Mouse (Mus musculus) MEL (cell line): ENCODE results near the gene Mpz. TPM values are rescaled to one million over a fixed set of nuclear protein-coding genes. Genes with fewer than 3 reads are reported as not detected.

Experiments used
- DNase-seq: peaks from one replicate; pipeline ENCODE4 v3.0.0; 2011; ENCODE audit warnings: low read depth, low spot score
- H3K27ac ChIP-seq: 2 replicates; pipeline ENCODE4 v1.5.1; 2012; ENCODE audit warnings: low read depth, mild to moderate bottlenecking, control low read depth, low read length, moderate library complexity; ENCODE audit not compliant: control insufficient read depth
- H3K27me3 ChIP-seq, 2 experiments: fragments of 150-350 bp in 1 of 2; sonication (generic) in 1 of 2; 2 replicates each; pipeline ENCODE4 v1.6.1; 2012; ENCODE audit warnings: low read length in 2 of 2, mild to moderate bottlenecking in 2 of 2, improper control_type of control experiment in 1 of 2, moderate library complexity in 1 of 2; ENCODE audit not compliant: insufficient read depth in 2 of 2, control insufficient read depth in 1 of 2
- H3K36me3 ChIP-seq, 2 experiments: 2 replicates each; pipeline ENCODE4 v1.6.1; 2012 to 2014; ENCODE audit warnings: low read length in 2 of 2, improper control_type of control experiment in 1 of 2, inconsistent platforms in 1 of 2, mild to moderate bottlenecking in 1 of 2; ENCODE audit not compliant: insufficient read depth in 2 of 2, control insufficient read depth in 1 of 2
- H3K4me1 ChIP-seq, 2 experiments: fragments of 150-350 bp in 1 of 2; sonication (generic) in 1 of 2; 2 replicates each; pipeline ENCODE4 v1.6.1; 2012; ENCODE audit warnings: low read length in 2 of 2, improper control_type of control experiment in 1 of 2, mild to moderate bottlenecking in 1 of 2; ENCODE audit not compliant: insufficient read depth in 2 of 2, control insufficient read depth in 1 of 2
- H3K4me3 ChIP-seq, 2 experiments: fragments of 150-350 bp in 1 of 2; sonication (generic) in 1 of 2; 2 replicates each; pipeline ENCODE4 v1.5.1; 2012; ENCODE audit warnings: low read depth in 2 of 2, low read length in 2 of 2, mild to moderate bottlenecking in 2 of 2, moderate library complexity in 2 of 2, control low read depth in 1 of 2, improper control_type of control experiment in 1 of 2; ENCODE audit not compliant: control insufficient read depth in 1 of 2, insufficient read depth in 1 of 2
- H3K79me2 ChIP-seq: 2 replicates; pipeline ENCODE4 v1.6.1; 2012; ENCODE audit warnings: mild to moderate bottlenecking, low read length, moderate library complexity; ENCODE audit not compliant: control insufficient read depth, poor library complexity, insufficient read depth
- H3K9ac ChIP-seq: 2 replicates; pipeline ENCODE4 v1.6.1; 2012; ENCODE audit warnings: low read depth, mild to moderate bottlenecking, control low read depth, low read length, moderate library complexity; ENCODE audit not compliant: control insufficient read depth, poor library complexity, severe bottlenecking
- H3K9me3 ChIP-seq: fragments of 150-350 bp; sonication (generic); replicated peaks from 2 replicates; pipeline ENCODE4 v1.6.1; 2012; ENCODE audit warnings: mild to moderate bottlenecking, low read length, improper control_type of control experiment, moderate library complexity; ENCODE audit not compliant: insufficient read depth
- CHD1 ChIP-seq: IDR thresholded peaks from 2 replicates; pipeline ENCODE4 v1.6.1; 2012; ENCODE audit warnings: low read depth, mild to moderate bottlenecking, inconsistent platforms, low read length, improper control_type of control experiment
- CHD2 ChIP-seq: IDR thresholded peaks from 2 replicates; pipeline ENCODE4 v1.6.1; 2011; ENCODE audit warnings: low read length, improper control_type of control experiment
- ELF1 ChIP-seq: IDR thresholded peaks from 2 replicates; pipeline ENCODE4 v1.6.1; 2014; ENCODE audit warnings: low read depth, mild to moderate bottlenecking, inconsistent platforms, low read length, improper control_type of control experiment, moderate library complexity
- ETS1 ChIP-seq: IDR thresholded peaks from 2 replicates; pipeline ENCODE4 v1.6.1; 2012; ENCODE audit warnings: low read depth, mild to moderate bottlenecking, inconsistent platforms, low read length, improper control_type of control experiment, moderate library complexity
- GABPA ChIP-seq: IDR thresholded peaks from 2 replicates; pipeline ENCODE4 v1.6.1; 2012; ENCODE audit warnings: low read depth, mild to moderate bottlenecking, inconsistent platforms, low read length, improper control_type of control experiment, moderate library complexity
- GATA1 ChIP-seq: IDR thresholded peaks from 2 replicates; pipeline ENCODE4 v1.6.1; 2011; ENCODE audit warnings: low read depth, low read length, improper control_type of control experiment
- HCFC1 ChIP-seq: IDR thresholded peaks from 2 replicates; pipeline ENCODE4 v1.6.1; 2012; ENCODE audit warnings: low read depth, mild to moderate bottlenecking, inconsistent platforms, low read length, improper control_type of control experiment, moderate library complexity
- JUND ChIP-seq: IDR thresholded peaks from 2 replicates; pipeline ENCODE4 v1.6.1; 2011; ENCODE audit warnings: low read depth, mild to moderate bottlenecking, improper control_type of control experiment, low read length
- KAT2A ChIP-seq: conservative IDR thresholded peaks from 2 replicates; pipeline ENCODE4 v1.6.1; 2012; ENCODE audit warnings: low read depth, low read length, improper control_type of control experiment, inconsistent platforms
- MEF2A ChIP-seq: IDR thresholded peaks from 2 replicates; pipeline ENCODE4 v1.6.1; 2014; ENCODE audit warnings: low read depth, mild to moderate bottlenecking, inconsistent platforms, low read length, improper control_type of control experiment; ENCODE audit not compliant: poor library complexity, insufficient replicate concordance, severe bottlenecking; ENCODE audit errors: extremely low read depth
- MXI1 ChIP-seq: IDR thresholded peaks from 2 replicates; pipeline ENCODE4 v1.6.1; 2011; ENCODE audit warnings: mild to moderate bottlenecking, low read depth, low read length, improper control_type of control experiment
- NELFE ChIP-seq: IDR thresholded peaks from 2 replicates; pipeline ENCODE4 v1.6.1; 2011; ENCODE audit warnings: low read depth, low read length, improper control_type of control experiment
- POLR2A ChIP-seq, 2 experiments: IDR thresholded peaks; 2 replicates each; pipeline ENCODE4 v1.6.1; 2011 to 2012; ENCODE audit warnings: low read length in 2 of 2, mild to moderate bottlenecking in 2 of 2, control low read depth in 1 of 2, improper control_type of control experiment in 1 of 2, low read depth in 1 of 2, moderate library complexity in 1 of 2; ENCODE audit not compliant: control insufficient read depth in 1 of 2, insufficient read depth in 1 of 2, poor library complexity in 1 of 2
- RAD21 ChIP-seq: IDR thresholded peaks from 2 replicates; pipeline ENCODE4 v1.6.1; 2011; ENCODE audit warnings: mild to moderate bottlenecking, low read depth, low read length, improper control_type of control experiment
- SIN3A ChIP-seq: IDR thresholded peaks from 2 replicates; pipeline ENCODE4 v1.6.1; 2012; ENCODE audit warnings: low read length, improper control_type of control experiment, inconsistent platforms
- TAL1 ChIP-seq: IDR thresholded peaks from 2 replicates; pipeline ENCODE4 v1.6.1; 2012; ENCODE audit warnings: mild to moderate bottlenecking, inconsistent platforms, low read length, moderate library complexity, mixed read lengths
- TBP ChIP-seq: IDR thresholded peaks from 2 replicates; pipeline ENCODE4 v1.8.0; 2011; ENCODE audit warnings: low read depth, low read length, improper control_type of control experiment
- TCF12 ChIP-seq: IDR thresholded peaks from 2 replicates; pipeline ENCODE4 v1.6.1; 2014; ENCODE audit warnings: low read depth, mild to moderate bottlenecking, inconsistent platforms, low read length, improper control_type of control experiment, moderate library complexity
- UBTF ChIP-seq: IDR thresholded peaks from 2 replicates; pipeline ENCODE4 v1.6.1; 2012; ENCODE audit warnings: low read depth, mild to moderate bottlenecking, inconsistent platforms, low read length, improper control_type of control experiment, moderate library complexity, borderline replicate concordance; ENCODE audit not compliant: insufficient read depth
- USF1 ChIP-seq: IDR thresholded peaks from 2 replicates; pipeline ENCODE4 v1.6.1; 2014; ENCODE audit warnings: low read depth, mild to moderate bottlenecking, inconsistent platforms, low read length, improper control_type of control experiment, moderate library complexity
- USF2 ChIP-seq, 2 experiments: IDR thresholded peaks; 2 replicates each; pipeline ENCODE4 v1.6.1; 2011 to 2012; ENCODE audit warnings: improper control_type of control experiment in 2 of 2, low read length in 2 of 2, borderline replicate concordance in 1 of 2, inconsistent platforms in 1 of 2, low read depth in 1 of 2, mild to moderate bottlenecking in 1 of 2; ENCODE audit not compliant: insufficient read depth in 1 of 2
- ZKSCAN1 ChIP-seq: IDR thresholded peaks from 2 replicates; pipeline ENCODE4 v1.6.1; 2012; ENCODE audit warnings: low read depth, mild to moderate bottlenecking, inconsistent platforms, low read length, improper control_type of control experiment, moderate library complexity
- polyA plus RNA-seq, 2 experiments: library from polyadenylated mRNA; stranded (reverse) in 1 of 2; unstranded in 1 of 2; fragments of >175 nt in 1 of 2; fragments of >200 nt in 1 of 2; gene quantifications; 2 replicates each; pipeline versions ENCODE4 v1.2.1 to v1.2.4; 2012; ENCODE audit warnings: low replicate concordance in 2 of 2, low read depth in 1 of 2; ENCODE audit not compliant: insufficient read length in 2 of 2, insufficient read depth in 1 of 2, missing spikeins in 1 of 2
- total RNA-seq: library from RNA; depleted of rRNA; stranded (reverse); fragments of 300-350 nt; gene quantifications from 2 replicates; pipeline ENCODE4 v1.2.3, GENCODE M21; 2012

The Mpz gene
- total and polyA plus RNA-seq, 3 experiments, result 0.28 TPM; not detected in 2

DNA sequence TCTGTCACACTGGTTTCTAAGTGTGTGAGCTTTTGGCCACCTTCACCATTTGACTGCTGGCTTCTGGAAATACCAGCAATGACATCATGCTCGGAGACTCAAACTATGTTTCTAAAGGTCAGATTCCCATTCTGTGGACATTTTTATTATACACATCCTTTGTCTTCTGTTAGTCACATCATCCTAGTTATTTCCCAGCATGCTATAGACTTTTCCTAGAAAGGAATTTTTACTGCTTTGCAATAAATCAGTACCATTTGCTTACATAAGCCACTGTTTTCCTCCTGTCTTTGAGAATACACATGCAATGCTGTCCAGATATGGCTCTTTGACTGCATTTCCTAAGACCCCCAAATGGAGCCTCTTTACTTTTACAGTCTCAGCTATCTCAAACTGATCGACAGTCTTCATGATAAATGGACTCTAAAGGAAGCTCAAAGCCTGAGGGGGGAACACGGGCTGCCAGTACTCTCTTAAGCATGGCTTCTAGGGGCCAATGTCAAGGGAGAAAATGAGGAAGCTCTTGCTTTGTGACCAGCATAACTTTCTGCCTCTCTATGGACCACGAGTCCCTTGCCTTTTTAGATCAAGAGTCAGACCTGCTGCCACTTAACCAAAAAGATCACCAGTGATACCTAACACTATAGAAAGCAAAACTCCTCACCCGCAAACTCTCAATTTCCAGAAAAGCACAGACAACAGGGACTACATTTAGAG is 15.3 kb downstream of the Mpz start:
- H3K27ac ChIP-seq, result no peak overlapping the region
- no peaks in the 10 kb centered on the region; a peak in 1 of 4 replicates for H3K27me3 ChIP-seq
- TF ChIP-seq RAD21 (no peak), TBP (no peak), UBTF (no peak), USF2 (IDR thresholded peaks at IDR 0.05; ENCODE audit: borderline replicate concordance in 1 of 2, insufficient read depth in 1 of 2, low read depth in 1 of 2, low read length in 2 of 2) (no peak), KAT2A (no peak), JUND (no peak), USF1 (no peak), NELFE (no peak), CHD2 (no peak), GATA1 (no peak), MXI1 (no peak), TAL1 (no peak), GABPA (no peak), ELF1 (no peak)
- TF ChIP-seq, all 39 proteins: peak for 0
- Histone ChIP-seq H3K4me1 (peaks cover 0 to 2% of the 10 kb centered on the region in 2 experiments; a peak in 2 of 4 replicates), H3K9me3 (no peaks in the 10 kb centered on the region), H3K4me3 (no peak overlapping the region), H3K79me2 (no peaks in the 10 kb centered on the region), H3K36me3 (peaks cover 0 to 2% of the 10 kb centered on the region in 2 experiments; a peak in 1 of 4 replicates), H3K9ac (no peak overlapping the region)
- DNase-seq, result peak; percentile 24

DNA sequence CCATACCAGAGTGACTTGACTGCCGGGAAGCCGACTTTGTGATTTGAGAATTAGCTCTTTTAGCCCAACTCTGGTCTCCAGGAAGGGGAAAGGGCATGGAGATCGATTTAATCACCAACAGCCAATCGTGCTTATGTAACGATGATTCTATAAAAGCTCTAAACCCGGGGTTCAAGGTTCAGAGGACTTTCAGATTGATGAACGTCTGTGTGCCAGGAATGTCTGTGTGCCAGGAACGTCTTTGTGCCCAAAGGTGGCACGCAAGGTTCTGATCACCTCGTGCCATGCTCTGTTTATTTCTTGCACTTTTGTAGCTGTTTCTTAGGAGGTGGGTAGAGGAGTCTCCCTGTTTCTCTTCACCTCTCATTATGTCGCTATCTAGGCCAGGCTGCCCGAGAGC is 18.4 kb downstream of the Mpz start:
- Histone ChIP-seq H3K27ac (no peak overlapping the region), H3K36me3 (peaks cover 0 to 4% of the 10 kb centered on the region in 2 experiments; a peak in 1 of 4 replicates), H3K4me3 (no peak overlapping the region), H3K79me2 (no peaks in the 10 kb centered on the region), H3K9me3 (no peaks in the 10 kb centered on the region), H3K4me1 (peaks cover 0 to 2% of the 10 kb centered on the region in 2 experiments; a peak in 2 of 4 replicates), H3K27me3 (peaks cover 0 to 1% of the 10 kb centered on the region in 2 experiments; a peak in 3 of 4 replicates), H3K9ac (no peak overlapping the region)
- TF ChIP-seq USF1 (no peak), POLR2A (IDR thresholded peaks at IDR 0.05; ENCODE audit: control insufficient read depth in 1 of 2, insufficient read depth in 1 of 2, low read depth in 1 of 2, low read length in 2 of 2, poor library complexity in 1 of 2) (no peak), USF2 (IDR thresholded peaks at IDR 0.05; ENCODE audit: borderline replicate concordance in 1 of 2, insufficient read depth in 1 of 2, low read depth in 1 of 2, low read length in 2 of 2) (no peak), ELF1 (no peak), TCF12 (no peak), HCFC1 (no peak), MEF2A (no peak), JUND (no peak), SIN3A (no peak), CHD2 (no peak), ZKSCAN1 (no peak), CHD1 (no peak), ETS1 (no peak), TAL1 (no peak)
- no peak for DNase-seq
